Mouse (Mus musculus): ENCODE data around the gene Chrnb2. TPM values are rescaled to one million over a fixed set of nuclear protein-coding genes. Genes with fewer than 3 reads are reported as not detected.

Gene Chrnb2
- total and polyA plus RNA-seq, 3 experiments: 0.19 to 1.3 (median 0.59) TPM

- Histone ChIP-seq H3K4me2 (ENCODE audit: insufficient read depth, low read depth, poor library complexity, severe bottlenecking) (peak overlapping the region; percentile 92), H3K36me3 (replicated peaks in 1 of 2; ENCODE audit: control insufficient read depth in 1 of 2, insufficient read depth in 1 of 2, low read length in 1 of 2) (peaks cover 12 to 29% of the 10 kb centered on the region in 2 experiments), H3K4me3 (replicated peaks in 1 of 3; ENCODE audit: low read depth in 2 of 3, low read length in 2 of 3, poor library complexity in 1 of 3) (peak overlapping the region; percentile 76 to 93 (median 81)), H3K4me1 (ENCODE audit: control insufficient read depth in 1 of 2, insufficient read depth in 2 of 2) (peaks cover 13 to 60% of the 10 kb centered on the region in 2 experiments), H3K27me3 (replicated peaks) (no peaks in the 10 kb centered on the region), H3K9me3 (replicated peaks; ENCODE audit: low read length) (no peaks in the 10 kb centered on the region), H3K9ac (ENCODE audit: insufficient read depth, low read depth) (peak overlapping the region; percentile 92), H3K79me2 (replicated peaks; ENCODE audit: control insufficient read depth, extremely low read depth, insufficient read depth, poor library complexity, severe bottlenecking) (peaks cover 26% of the 10 kb centered on the region), H3K27ac (ENCODE audit: insufficient read depth, low read depth) (peak overlapping the region; percentile 39; the same call in 1 of the 2 replicates)
- in situ Hi-C loops (cut with MboI; ENCODE audit: low pct_ligation_motif_present, low pct_unique_long_range_greater_than_20kb, low sequenced_read_pairs) (loop anchor here (5.0 kb wide), 1 partner anchor 37 kb away; no protein-coding TSS in a partner anchor), dilution Hi-C loops (cut with MboI; ENCODE audit: extremely low pct_ligation_motif_present, extremely low pct_unique_long_range_greater_than_20kb, low sequenced_read_pairs) (no loop called here)
- DNase-seq (ENCODE audit: extremely low read depth): peak; percentile 93
- TF ChIP-seq ZC3H11A (IDR thresholded peaks at IDR 0.05; ENCODE audit: low read depth, low read length) (no peak), CHD2 (IDR thresholded peaks at IDR 0.05; ENCODE audit: low read length) (no peak), EP300 (IDR thresholded peaks at IDR 0.05; ENCODE audit: low read length) (no peak), UBTF (IDR thresholded peaks at IDR 0.05; ENCODE audit: low read depth, low read length) (peak; percentile 52; the same call in 1 of the 2 replicates), ZNF384 (IDR thresholded peaks at IDR 0.05; ENCODE audit: low read depth, low read length) (no peak), MXI1 (IDR thresholded peaks at IDR 0.05; ENCODE audit: low read depth, low read length) (peak; percentile 55; the same call in 1 of the 2 replicates), ETS1 (conservative IDR thresholded peaks at IDR 0.05; ENCODE audit: low read depth, low read length) (no peak), POLR2AphosphoS2 (IDR thresholded peaks at IDR 0.05; ENCODE audit: low read depth, low read length) (no peak; the same call in 1 of the 2 replicates), ZKSCAN1 (IDR thresholded peaks at IDR 0.05; ENCODE audit: borderline replicate concordance, low read depth, low read length) (no peak), NRF1 (IDR thresholded peaks at IDR 0.05; ENCODE audit: low read depth, low read length) (peak; percentile 19; the same call in 1 of the 2 replicates), MYC (IDR thresholded peaks at IDR 0.05; ENCODE audit: low read depth, low read length) (no peak), MEF2A (IDR thresholded peaks at IDR 0.05; ENCODE audit: borderline replicate concordance, low read depth, low read length) (peak; percentile 10; the same call in 1 of the 2 replicates), ELF1 (IDR thresholded peaks at IDR 0.05; ENCODE audit: low read depth, low read length) (peak; percentile 46), MAZ (IDR thresholded peaks at IDR 0.05; ENCODE audit: low read depth, low read length) (peak; percentile 84), BHLHE40 (IDR thresholded peaks at IDR 0.05; ENCODE audit: low read depth, low read length) (0 out of 2 replicates have a peak, but pooled peaks have one; percentile 10), USF2 (conservative IDR thresholded peaks at IDR 0.05; ENCODE audit: low read depth, low read length) (no peak), RCOR1 (conservative IDR thresholded peaks at IDR 0.05; ENCODE audit: low read depth, low read length) (no peak), E2F4 (IDR thresholded peaks at IDR 0.05; ENCODE audit: insufficient replicate concordance, low read depth, low read length) (no peak), SIN3A (IDR thresholded peaks at IDR 0.05; ENCODE audit: low read length) (no peak; the same call in none of the 2 replicates), SMC3 (IDR thresholded peaks at IDR 0.05; ENCODE audit: low read depth, low read length) (peak; percentile 50), KAT2A (IDR thresholded peaks at IDR 0.05; ENCODE audit: insufficient replicate concordance, low read length) (no peak), PAX5 (IDR thresholded peaks at IDR 0.05; ENCODE audit: low read length) (no peak), ZMIZ1 (IDR thresholded peaks at IDR 0.05; ENCODE audit: low read depth, low read length) (no peak; the same call in 1 of the 2 replicates), RAD21 (IDR thresholded peaks at IDR 0.05; ENCODE audit: low read depth, low read length) (peak; percentile 37), CHD1 (IDR thresholded peaks at IDR 0.05; ENCODE audit: low read depth, low read length) (0 out of 2 replicates have a peak, but pooled peaks have one; percentile 71), USF1 (IDR thresholded peaks at IDR 0.05; ENCODE audit: low read depth, low read length) (no peak), MAX (IDR thresholded peaks at IDR 0.05; ENCODE audit: low read length) (no peak), TBP (conservative IDR thresholded peaks at IDR 0.05; ENCODE audit: low read depth, low read length) (peak; percentile 51; the same call in 1 of the 2 replicates), HCFC1 (IDR thresholded peaks at IDR 0.05; ENCODE audit: low read depth, low read length) (0 out of 2 replicates have a peak, but pooled peaks have one; percentile 17), IRF4 (IDR thresholded peaks at IDR 0.05; ENCODE audit: low read depth, low read length) (peak; percentile 53), JUN (IDR thresholded peaks at IDR 0.05; ENCODE audit: insufficient read depth, low read depth, low read length) (no peak), TCF12 (IDR thresholded peaks at IDR 0.05; ENCODE audit: low read depth, low read length) (peak; percentile 60), POLR2A (IDR thresholded peaks at IDR 0.05; ENCODE audit: low read depth, low read length) (peak; percentile 88), NELFE (IDR thresholded peaks at IDR 0.05; ENCODE audit: low read depth, low read length) (peak; percentile 79), GABPA (IDR thresholded peaks at IDR 0.05; ENCODE audit: insufficient replicate concordance, low read depth, low read length) (no peak), CTCF (conservative IDR thresholded peaks at IDR 0.05 in 1 of 2, IDR thresholded peaks at IDR 0.05 in 1 of 2; ENCODE audit: low read depth in 2 of 2, low read length in 2 of 2) (peak; percentile 37 to 71; a peak in 3 of 4 replicates), JUND (conservative IDR thresholded peaks at IDR 0.05; ENCODE audit: low read depth, low read length) (no peak)
Observed at GRCm38 (mm10) chr3:89730350-89731331, 33.8 kb downstream of the Chrnb2 start.

Data from CH12.LX (cell line).